Mouse (Mus musculus): ENCODE results near the gene Ofcc1.

DNA sequence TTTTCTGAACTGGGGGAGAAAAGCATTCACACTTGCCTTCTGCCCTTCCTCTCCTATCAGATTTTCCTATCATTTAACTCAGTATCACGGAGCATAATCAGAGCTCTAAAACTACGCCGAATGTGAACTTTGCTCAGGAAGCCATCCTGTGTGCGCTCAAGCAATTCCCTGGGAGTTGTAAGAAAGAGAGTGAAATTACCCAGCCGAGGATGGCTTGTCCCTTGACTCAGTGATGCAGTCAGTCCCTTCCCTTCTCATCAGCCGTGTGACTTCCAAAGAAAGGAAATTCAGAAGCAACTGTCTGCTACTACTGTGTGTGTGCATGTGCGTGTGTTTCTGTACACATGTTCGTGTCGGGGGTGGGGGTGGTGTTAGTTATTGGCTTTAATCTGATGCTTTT is 93.7 kb downstream of the Ofcc1 start:
- TF ChIP-seq POLR2A (IDR thresholded peaks at IDR 0.05; ENCODE audit: borderline replicate concordance, extremely low read depth, insufficient read depth, insufficient read length, poor library complexity, severe bottlenecking) (no peak), CTCF (IDR thresholded peaks at IDR 0.05; ENCODE audit: borderline replicate concordance, extremely low read depth, insufficient read depth, insufficient read length) (no peak)
